Mouse (Mus musculus): ENCODE measurements at regions not wholly inside any gene's neighbourhood (a gene's known extent, or its start where the extent isn't known, plus 50 kb on each side); places are given as distances from the start of the nearest gene placed in this dataset.

GRCm38 (mm10) chr10:125084975-125085374 lies 304.3 kb downstream of the Slc16a7 start:
- Histone ChIP-seq H3K27me3 (ENCODE audit: control insufficient read depth, insufficient read depth, low read length) (no peaks in the 10 kb centered on the region), H3K4me2 (no peak overlapping the region), H3K4me1 (ENCODE audit: control insufficient read depth, insufficient read depth, low read length) (no peaks in the 10 kb centered on the region), H3K9me3 (replicated peaks; ENCODE audit: control insufficient read depth, low read length) (no peaks in the 10 kb centered on the region), H3K27ac (ENCODE audit: low read depth, low read length) (no peak overlapping the region), H3K9ac (ENCODE audit: low read depth, low read length) (no peak overlapping the region), H3K36me3 (ENCODE audit: control insufficient read depth, insufficient read depth, low read length) (no peaks in the 10 kb centered on the region), H3K4me3 (ENCODE audit: low read depth, low read length) (no peak overlapping the region)
- 85% methylated on average over 2 of the region's 2 CpGs for WGBS (ENCODE audit: insufficient replicate concordance)
- ATAC-seq (replicated peaks; ENCODE audit: insufficient number of reproducible peaks, low FRiP score, low TSS enrichment) = no peak

DNA sequence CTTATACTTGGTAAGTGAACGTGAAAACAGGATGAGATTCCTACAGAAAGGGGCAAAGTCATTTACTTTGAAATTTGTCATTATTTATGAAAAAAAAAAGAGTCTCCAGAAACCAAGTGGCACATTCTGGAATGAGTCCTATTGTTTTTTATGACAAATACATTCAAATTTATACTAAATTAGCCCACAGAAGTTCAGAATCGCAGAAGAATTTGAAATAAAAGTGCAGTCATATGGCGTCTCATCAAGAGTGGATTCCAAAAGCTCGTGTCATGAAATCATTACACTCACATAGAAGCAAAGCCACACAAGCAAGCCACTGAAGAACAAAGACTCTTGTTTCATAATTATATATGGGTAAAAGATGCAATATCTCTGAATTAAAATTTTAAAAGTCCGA lies 316.9 kb downstream of the Slc16a7 start:
- ATAC-seq (replicated peaks; ENCODE audit: insufficient number of reproducible peaks, low FRiP score, low TSS enrichment) = no peak
- Histone ChIP-seq H3K27me3 (ENCODE audit: control insufficient read depth, insufficient read depth, low read length) (no peaks in the 10 kb centered on the region), H3K4me3 (ENCODE audit: low read depth, low read length) (no peak overlapping the region), H3K9me3 (replicated peaks; ENCODE audit: control insufficient read depth, low read length) (no peaks in the 10 kb centered on the region), H3K4me1 (ENCODE audit: control insufficient read depth, insufficient read depth, low read length) (no peaks in the 10 kb centered on the region), H3K4me2 (no peak overlapping the region), H3K9ac (ENCODE audit: low read depth, low read length) (no peak overlapping the region), H3K36me3 (ENCODE audit: control insufficient read depth, insufficient read depth, low read length) (no peaks in the 10 kb centered on the region), H3K27ac (ENCODE audit: low read depth, low read length) (no peak overlapping the region)
- WGBS (ENCODE audit: insufficient replicate concordance) = 79% methylated on average over 5 of the region's 5 CpGs

GRCm38 (mm10) chr10:125070246-125070645 lies 319.0 kb downstream of the Slc16a7 start:
- no peak for ATAC-seq (replicated peaks; ENCODE audit: insufficient number of reproducible peaks, low FRiP score, low TSS enrichment)
- H3K27me3 ChIP-seq (ENCODE audit: control insufficient read depth, insufficient read depth, low read length) = no peaks in the 10 kb centered on the region
- no peaks in the 10 kb centered on the region for H3K36me3 ChIP-seq (ENCODE audit: control insufficient read depth, insufficient read depth, low read length)
- no peaks in the 10 kb centered on the region for H3K4me1 ChIP-seq (ENCODE audit: control insufficient read depth, insufficient read depth, low read length)
- H3K9me3 ChIP-seq (replicated peaks; ENCODE audit: control insufficient read depth, low read length) = no peaks in the 10 kb centered on the region
- H3K27ac ChIP-seq (ENCODE audit: low read depth, low read length) = no peak overlapping the region
- H3K9ac ChIP-seq (ENCODE audit: low read depth, low read length) = no peak overlapping the region
- no peak overlapping the region for H3K4me3 ChIP-seq (ENCODE audit: low read depth, low read length)
- H3K4me2 ChIP-seq = no peak overlapping the region
- WGBS (ENCODE audit: insufficient replicate concordance) = 77% methylated on average over 4 of the region's 4 CpGs

- 81% methylated on average over 3 of the region's 3 CpGs for WGBS (ENCODE audit: insufficient replicate concordance)
Measured at GRCm38 (mm10) chr10:125039290-125039689, 350.0 kb downstream of the Slc16a7 start.

GRCm38 (mm10) chr10:125035631-125036030 lies 353.6 kb downstream of the Slc16a7 start:
- Histone ChIP-seq H3K4me3 (ENCODE audit: low read depth, low read length) (no peak overlapping the region), H3K9ac (ENCODE audit: low read depth, low read length) (no peak overlapping the region), H3K9me3 (replicated peaks; ENCODE audit: control insufficient read depth, low read length) (no peaks in the 10 kb centered on the region), H3K27ac (ENCODE audit: low read depth, low read length) (no peak overlapping the region), H3K4me1 (ENCODE audit: control insufficient read depth, insufficient read depth, low read length) (no peaks in the 10 kb centered on the region), H3K27me3 (ENCODE audit: control insufficient read depth, insufficient read depth, low read length) (no peaks in the 10 kb centered on the region), H3K36me3 (ENCODE audit: control insufficient read depth, insufficient read depth, low read length) (no peaks in the 10 kb centered on the region), H3K4me2 (no peak overlapping the region)
- WGBS (ENCODE audit: insufficient replicate concordance) = 81% methylated on average over 7 of the region's 7 CpGs
- no peak for ATAC-seq (replicated peaks; ENCODE audit: insufficient number of reproducible peaks, low FRiP score, low TSS enrichment)

More at GRCm38 (mm10) chr10:125039290-125039689, 350.0 kb downstream of the Slc16a7 start:
- Histone ChIP-seq H3K4me3 (ENCODE audit: low read depth, low read length) (no peak overlapping the region), H3K9me3 (replicated peaks; ENCODE audit: control insufficient read depth, low read length) (no peaks in the 10 kb centered on the region), H3K27ac (ENCODE audit: low read depth, low read length) (no peak overlapping the region), H3K4me2 (no peak overlapping the region), H3K36me3 (ENCODE audit: control insufficient read depth, insufficient read depth, low read length) (no peaks in the 10 kb centered on the region), H3K27me3 (ENCODE audit: control insufficient read depth, insufficient read depth, low read length) (no peaks in the 10 kb centered on the region), H3K9ac (ENCODE audit: low read depth, low read length) (no peak overlapping the region), H3K4me1 (ENCODE audit: control insufficient read depth, insufficient read depth, low read length) (no peaks in the 10 kb centered on the region)
- ATAC-seq (replicated peaks; ENCODE audit: insufficient number of reproducible peaks, low FRiP score, low TSS enrichment) = no peak

GRCm38 (mm10) chr10:125028347-125028746 lies 360.9 kb downstream of the Slc16a7 start:
- no peak overlapping the region for H3K9ac ChIP-seq (ENCODE audit: low read depth, low read length)

DNA sequence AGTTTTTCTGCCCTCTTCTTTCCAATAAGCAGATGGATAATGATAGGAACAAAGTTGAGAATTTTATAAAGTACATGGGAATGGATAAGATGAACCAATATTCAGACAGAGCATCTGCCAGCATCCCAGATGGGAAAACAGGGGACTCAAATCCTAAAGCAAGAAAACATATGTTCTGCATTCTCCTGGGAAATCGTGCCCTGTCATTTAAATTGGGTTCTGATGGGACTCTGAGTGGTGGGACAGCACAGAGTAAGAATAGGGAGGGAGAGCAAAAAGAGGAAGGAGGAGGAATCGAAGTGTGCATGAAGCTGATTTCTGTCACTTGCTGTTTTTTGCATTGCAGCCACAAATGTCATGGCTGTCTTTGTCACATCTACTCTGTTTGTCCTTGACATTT lies 362.4 kb downstream of the Slc16a7 start:
- H3K9me3 ChIP-seq (replicated peaks; ENCODE audit: control insufficient read depth, low read length) = no peaks in the 10 kb centered on the region
- H3K4me3 ChIP-seq (ENCODE audit: low read depth, low read length) = no peak overlapping the region
- H3K4me2 ChIP-seq = no peak overlapping the region
- H3K9ac ChIP-seq (ENCODE audit: low read depth, low read length) = no peak overlapping the region
- H3K4me1 ChIP-seq (ENCODE audit: control insufficient read depth, insufficient read depth, low read length) = no peaks in the 10 kb centered on the region
- no peak for ATAC-seq (replicated peaks; ENCODE audit: insufficient number of reproducible peaks, low FRiP score, low TSS enrichment)
- 72% methylated on average over 2 of the region's 2 CpGs for WGBS (ENCODE audit: insufficient replicate concordance)
- H3K36me3 ChIP-seq (ENCODE audit: control insufficient read depth, insufficient read depth, low read length) = no peaks in the 10 kb centered on the region
- no peak overlapping the region for H3K27ac ChIP-seq (ENCODE audit: low read depth, low read length)
- no peaks in the 10 kb centered on the region for H3K27me3 ChIP-seq (ENCODE audit: control insufficient read depth, insufficient read depth, low read length)

More at GRCm38 (mm10) chr10:125028347-125028746, 360.9 kb downstream of the Slc16a7 start:
- ATAC-seq (replicated peaks; ENCODE audit: insufficient number of reproducible peaks, low FRiP score, low TSS enrichment) = no peak
- 79% methylated on average over 5 of the region's 5 CpGs for WGBS (ENCODE audit: insufficient replicate concordance)
- H3K9me3 ChIP-seq (replicated peaks; ENCODE audit: control insufficient read depth, low read length) = no peaks in the 10 kb centered on the region
- H3K4me1 ChIP-seq (ENCODE audit: control insufficient read depth, insufficient read depth, low read length) = no peaks in the 10 kb centered on the region
- no peak overlapping the region for H3K4me3 ChIP-seq (ENCODE audit: low read depth, low read length)
- no peaks in the 10 kb centered on the region for H3K27me3 ChIP-seq (ENCODE audit: control insufficient read depth, insufficient read depth, low read length)
- H3K36me3 ChIP-seq (ENCODE audit: control insufficient read depth, insufficient read depth, low read length) = no peaks in the 10 kb centered on the region
- no peak overlapping the region for H3K27ac ChIP-seq (ENCODE audit: low read depth, low read length)
- no peak overlapping the region for H3K4me2 ChIP-seq
